Mouse (Mus musculus): Measurements from ENCODE around the gene Rtn4. TPM values are rescaled to one million over a fixed set of nuclear protein-coding genes. Genes with fewer than 3 reads are reported as not detected.

Gene Rtn4
- total and polyA plus RNA-seq, 3 experiments, result 31.1 to 85.3 (median 82.5) TPM

GRCm38 (mm10) chr11:29693576-29694410 lies 1.0 kb downstream of the Rtn4 start:
- intact Hi-C loops (cut with DNase I), result loop anchor here (1.0 to 10.0 kb wide), 4 partner anchors 116 to 426 kb away; partner anchors contain the start of genes Ccdc88a and Rps27a
- Histone ChIP-seq H3K27me3 (ENCODE audit: control insufficient read depth, insufficient read depth, low read length) (no peaks in the 10 kb centered on the region), H3K36me3 (ENCODE audit: control insufficient read depth, insufficient read depth, low read length) (peaks cover 2% of the 10 kb centered on the region), H3K4me1 (ENCODE audit: control insufficient read depth, insufficient read depth, low read length) (peaks cover 3% of the 10 kb centered on the region), H3K9ac (ENCODE audit: low read depth, low read length) (peak overlapping the region; percentile 79), H3K4me3 (peak overlapping the region; percentile 83), H3K79me2 (replicated peaks; ENCODE audit: control insufficient read depth, insufficient read depth, low read length) (no peaks in the 10 kb centered on the region), H3K27ac (peak overlapping the region; percentile 95)
- under 1% methylated on average over 46 of the region's 53 CpGs for WGBS
- TF ChIP-seq CTCF (IDR thresholded peaks at IDR 0.05) (peak; percentile 69), POLR2A (IDR thresholded peaks at IDR 0.05; ENCODE audit: insufficient read depth, low read depth, low read length) (no peak), EP300 (IDR thresholded peaks at IDR 0.05; ENCODE audit: insufficient read depth, low read depth, low read length) (peak; percentile 5; the same call in 1 of the 2 replicates)
- peak; percentile 91 for DNase-seq

DNA sequence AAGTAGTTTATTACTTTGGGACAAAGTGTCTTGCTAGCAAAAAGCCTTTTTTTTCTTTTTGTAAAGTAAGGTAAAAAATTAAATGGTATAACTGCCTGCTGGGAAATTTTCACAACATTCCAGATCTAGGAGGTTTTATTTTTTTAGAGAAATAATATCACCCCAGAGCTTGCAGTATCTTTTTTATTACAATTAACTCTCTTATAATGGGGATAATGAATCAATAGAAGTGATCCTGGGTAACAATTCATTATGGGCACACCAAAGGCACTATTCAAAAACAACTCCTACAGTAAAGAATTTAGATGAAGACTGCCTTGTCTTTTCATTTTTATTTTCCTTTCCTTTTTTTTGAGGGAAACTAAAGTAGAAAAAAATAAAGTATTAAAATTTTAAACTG lies 2.0 kb downstream of the Rtn4 start:
- TF ChIP-seq CTCF (IDR thresholded peaks at IDR 0.05), result no peak
- TF ChIP-seq POLR2A (IDR thresholded peaks at IDR 0.05; ENCODE audit: insufficient read depth, low read depth, low read length), result no peak
- TF ChIP-seq EP300 (IDR thresholded peaks at IDR 0.05; ENCODE audit: insufficient read depth, low read depth, low read length), result no peak
- no peak overlapping the region; the same call in 1 of the 2 replicates for H3K27ac ChIP-seq
- peak overlapping the region; percentile 83; the same call in 1 of the 2 replicates for H3K4me3 ChIP-seq
- peaks cover 3% of the 10 kb centered on the region for H3K4me1 ChIP-seq (ENCODE audit: control insufficient read depth, insufficient read depth, low read length)
- no peaks in the 10 kb centered on the region for H3K79me2 ChIP-seq (replicated peaks; ENCODE audit: control insufficient read depth, insufficient read depth, low read length)
- peaks cover 2% of the 10 kb centered on the region for H3K36me3 ChIP-seq (ENCODE audit: control insufficient read depth, insufficient read depth, low read length)
- H3K27me3 ChIP-seq (ENCODE audit: control insufficient read depth, insufficient read depth, low read length), result no peaks in the 10 kb centered on the region
- no peak for DNase-seq
- no peak overlapping the region for H3K9ac ChIP-seq (ENCODE audit: low read depth, low read length)
- intact Hi-C loops (cut with DNase I), result loop anchor here (1.0 to 10.0 kb wide), 4 partner anchors 117 to 427 kb away; partner anchors contain the start of genes Ccdc88a and Rps27a

GRCm38 (mm10) chr11:29702721-29703120 lies 10.0 kb downstream of the Rtn4 start:
- intact Hi-C loops (cut with DNase I), result no loop called here
- no peak for TF ChIP-seq EP300 (IDR thresholded peaks at IDR 0.05; ENCODE audit: insufficient read depth, low read depth, low read length)
- TF ChIP-seq CTCF (IDR thresholded peaks at IDR 0.05), result no peak
- TF ChIP-seq POLR2A (IDR thresholded peaks at IDR 0.05; ENCODE audit: insufficient read depth, low read depth, low read length), result no peak
- H3K27ac ChIP-seq, result no peak overlapping the region
- no peaks in the 10 kb centered on the region for H3K27me3 ChIP-seq (ENCODE audit: control insufficient read depth, insufficient read depth, low read length)
- peaks cover 8% of the 10 kb centered on the region for H3K4me1 ChIP-seq (ENCODE audit: control insufficient read depth, insufficient read depth, low read length)
- peaks cover 16% of the 10 kb centered on the region for H3K36me3 ChIP-seq (ENCODE audit: control insufficient read depth, insufficient read depth, low read length)
- peaks cover 2% of the 10 kb centered on the region; the same call in 1 of the 2 replicates for H3K79me2 ChIP-seq (replicated peaks; ENCODE audit: control insufficient read depth, insufficient read depth, low read length)
- DNase-seq, result peak; percentile 43
- no peak overlapping the region for H3K9ac ChIP-seq (ENCODE audit: low read depth, low read length)
- no peak overlapping the region for H3K4me3 ChIP-seq
- 46% methylated on average over 3 of the region's 3 CpGs for WGBS

DNA sequence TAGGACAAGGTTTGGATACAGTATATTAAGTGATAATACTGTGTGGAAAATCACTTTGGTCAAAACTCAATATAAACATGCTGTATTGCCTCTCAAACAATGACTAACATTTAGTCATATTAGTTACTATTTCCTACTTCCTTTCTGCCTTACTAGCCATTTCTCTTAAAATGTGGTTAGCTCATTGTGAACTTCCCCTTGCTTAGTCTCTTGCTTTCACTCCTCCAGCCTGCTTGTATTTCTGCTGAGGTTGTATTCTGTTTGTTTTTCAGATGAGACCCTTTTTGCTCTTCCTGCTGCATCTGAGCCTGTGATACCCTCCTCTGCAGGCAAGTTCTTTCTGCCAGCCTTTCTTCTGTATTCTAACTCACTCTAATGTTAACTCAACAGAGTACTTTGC lies 12.5 kb downstream of the Rtn4 start:
- Histone ChIP-seq H3K36me3 (ENCODE audit: control insufficient read depth, insufficient read depth, low read length) (peaks cover 16% of the 10 kb centered on the region), H3K4me3 (no peak overlapping the region), H3K27ac (no peak overlapping the region), H3K79me2 (replicated peaks; ENCODE audit: control insufficient read depth, insufficient read depth, low read length) (peaks cover 2% of the 10 kb centered on the region; the same call in 1 of the 2 replicates), H3K4me1 (ENCODE audit: control insufficient read depth, insufficient read depth, low read length) (peaks cover 8% of the 10 kb centered on the region), H3K27me3 (ENCODE audit: control insufficient read depth, insufficient read depth, low read length) (no peaks in the 10 kb centered on the region), H3K9ac (ENCODE audit: low read depth, low read length) (no peak overlapping the region)
- intact Hi-C loops (cut with DNase I), result no loop called here
- TF ChIP-seq CTCF (IDR thresholded peaks at IDR 0.05) (no peak), POLR2A (IDR thresholded peaks at IDR 0.05; ENCODE audit: insufficient read depth, low read depth, low read length) (no peak), EP300 (IDR thresholded peaks at IDR 0.05; ENCODE audit: insufficient read depth, low read depth, low read length) (no peak)
- DNase-seq, result no peak

DNA sequence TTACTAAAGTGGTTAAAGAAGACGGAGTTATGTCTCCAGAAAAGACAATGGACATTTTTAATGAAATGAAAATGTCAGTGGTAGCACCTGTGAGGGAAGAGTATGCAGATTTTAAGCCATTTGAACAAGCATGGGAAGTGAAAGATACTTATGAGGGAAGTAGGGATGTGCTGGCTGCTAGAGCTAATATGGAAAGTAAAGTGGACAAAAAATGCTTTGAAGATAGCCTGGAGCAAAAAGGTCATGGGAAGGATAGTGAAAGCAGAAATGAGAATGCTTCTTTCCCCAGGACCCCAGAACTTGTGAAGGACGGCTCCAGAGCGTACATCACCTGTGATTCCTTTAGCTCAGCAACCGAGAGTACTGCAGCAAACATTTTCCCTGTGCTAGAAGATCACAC lies 14.1 kb downstream of the Rtn4 start:
- H3K27me3 ChIP-seq (ENCODE audit: control insufficient read depth, insufficient read depth, low read length), result no peaks in the 10 kb centered on the region
- peaks cover 16% of the 10 kb centered on the region for H3K36me3 ChIP-seq (ENCODE audit: control insufficient read depth, insufficient read depth, low read length)
- 79% methylated on average over 4 of the region's 4 CpGs for WGBS
- peaks cover 8% of the 10 kb centered on the region for H3K4me1 ChIP-seq (ENCODE audit: control insufficient read depth, insufficient read depth, low read length)
- no peak for DNase-seq
- H3K4me3 ChIP-seq, result no peak overlapping the region
- peaks cover 3% of the 10 kb centered on the region; the same call in 1 of the 2 replicates for H3K79me2 ChIP-seq (replicated peaks; ENCODE audit: control insufficient read depth, insufficient read depth, low read length)
- intact Hi-C loops (cut with DNase I), result no loop called here
- no peak overlapping the region for H3K27ac ChIP-seq
- TF ChIP-seq CTCF (IDR thresholded peaks at IDR 0.05), result no peak
- TF ChIP-seq POLR2A (IDR thresholded peaks at IDR 0.05; ENCODE audit: insufficient read depth, low read depth, low read length), result no peak
- no peak for TF ChIP-seq EP300 (IDR thresholded peaks at IDR 0.05; ENCODE audit: insufficient read depth, low read depth, low read length)
- no peak overlapping the region for H3K9ac ChIP-seq (ENCODE audit: low read depth, low read length)

- intact Hi-C loops (cut with DNase I), result no loop called here
- H3K4me1 ChIP-seq (ENCODE audit: control insufficient read depth, insufficient read depth, low read length), result peaks cover under 1% of the 10 kb centered on the region
- TF ChIP-seq CTCF (IDR thresholded peaks at IDR 0.05) (peak; percentile 63), EP300 (IDR thresholded peaks at IDR 0.05; ENCODE audit: insufficient read depth, low read depth, low read length) (no peak)
- DNase-seq, result no peak
- H3K9ac ChIP-seq (ENCODE audit: low read depth, low read length), result no peak overlapping the region
- H3K27ac ChIP-seq, result no peak overlapping the region
- no peaks in the 10 kb centered on the region for H3K27me3 ChIP-seq (ENCODE audit: control insufficient read depth, insufficient read depth, low read length)
- H3K4me3 ChIP-seq, result no peak overlapping the region
- peaks cover 12% of the 10 kb centered on the region for H3K36me3 ChIP-seq (ENCODE audit: control insufficient read depth, insufficient read depth, low read length)
- H3K79me2 ChIP-seq (replicated peaks; ENCODE audit: control insufficient read depth, insufficient read depth, low read length), result peaks cover 1% of the 10 kb centered on the region; the same call in 1 of the 2 replicates
Observed at GRCm38 (mm10) chr11:29709512-29709911, 16.8 kb downstream of the Rtn4 start.

All from heart, adult 2 months (tissue).